Mouse (Mus musculus): ENCODE measurements around the gene Aknad1.

The Aknad1 gene

GRCm38 (mm10) chr3:108787754-108788454 is 48.4 kb downstream of the Aknad1 start:
- no peak for DNase-seq (ENCODE audit: low spot score)

DNA sequence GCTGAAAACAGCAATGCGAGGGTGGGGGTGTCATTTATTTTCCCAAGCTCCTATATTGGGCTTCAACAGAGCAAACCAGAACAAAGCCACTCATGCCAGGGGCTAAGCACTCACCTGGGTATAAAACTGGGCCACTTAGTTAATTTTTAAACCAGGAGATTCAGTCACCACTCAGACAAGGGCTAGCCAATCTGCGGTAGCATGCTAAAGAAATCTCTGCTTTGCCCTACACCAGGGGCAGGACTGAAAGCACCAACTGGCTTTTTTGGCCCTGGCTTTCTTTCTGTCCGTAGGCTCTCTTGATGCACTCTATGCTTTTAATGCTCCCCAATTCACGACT is 49.0 kb downstream of the Aknad1 start:
- no peak for DNase-seq (ENCODE audit: low spot score)

- DNase-seq (ENCODE audit: low spot score) = no peak
These were observed 49.8 kb downstream of the Aknad1 start for GRCm38 (mm10) chr3:108789299-108789698.

DNA sequence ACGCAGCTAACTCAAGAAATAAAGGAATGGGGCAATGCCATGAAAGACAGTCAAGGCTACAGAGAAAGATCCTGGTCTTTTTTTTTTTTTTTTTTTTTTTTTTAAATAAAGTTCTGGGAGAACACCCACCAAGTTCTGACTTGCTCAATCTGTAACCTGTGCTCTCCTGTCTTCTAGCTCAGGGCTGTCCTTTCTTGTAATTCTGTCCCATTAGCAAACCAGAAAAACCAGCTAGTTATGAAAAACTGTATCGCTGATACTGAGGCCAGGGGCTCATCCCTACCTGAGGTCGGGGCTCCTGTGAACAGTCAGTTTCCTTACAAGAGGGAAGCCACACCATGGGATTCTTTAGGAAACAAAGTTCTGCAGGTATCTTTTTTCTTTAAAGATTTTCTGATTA is 51.0 kb downstream of the Aknad1 start:
- no peak for DNase-seq (ENCODE audit: low spot score)

GRCm38 (mm10) chr3:108791054-108791706 is 51.7 kb downstream of the Aknad1 start:
- no peak for DNase-seq (ENCODE audit: low spot score)

DNA sequence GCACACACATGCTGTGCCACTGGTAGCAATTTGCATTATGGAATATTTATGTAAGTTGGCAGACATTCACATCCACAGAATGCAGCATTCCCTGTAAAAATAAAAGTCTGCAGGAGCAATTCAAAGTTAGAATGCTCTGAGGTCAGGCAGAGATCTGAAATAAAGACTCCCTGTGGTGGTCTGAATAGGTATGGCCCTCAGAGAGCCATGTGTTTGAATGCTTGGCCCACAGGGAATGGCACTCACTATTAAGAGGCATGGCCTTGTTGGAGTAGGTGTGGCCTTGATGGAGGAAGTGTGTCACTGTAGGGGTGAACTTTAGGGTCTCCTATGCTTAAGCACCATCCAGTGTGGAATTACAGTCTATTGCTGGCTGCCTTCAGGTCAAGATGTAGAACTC is 53.0 kb downstream of the Aknad1 start:
- no peak for DNase-seq (ENCODE audit: low spot score)

GRCm38 (mm10) chr3:108794780-108795179 is 55.3 kb downstream of the Aknad1 start:
- no peak for DNase-seq (ENCODE audit: low spot score)

DNA sequence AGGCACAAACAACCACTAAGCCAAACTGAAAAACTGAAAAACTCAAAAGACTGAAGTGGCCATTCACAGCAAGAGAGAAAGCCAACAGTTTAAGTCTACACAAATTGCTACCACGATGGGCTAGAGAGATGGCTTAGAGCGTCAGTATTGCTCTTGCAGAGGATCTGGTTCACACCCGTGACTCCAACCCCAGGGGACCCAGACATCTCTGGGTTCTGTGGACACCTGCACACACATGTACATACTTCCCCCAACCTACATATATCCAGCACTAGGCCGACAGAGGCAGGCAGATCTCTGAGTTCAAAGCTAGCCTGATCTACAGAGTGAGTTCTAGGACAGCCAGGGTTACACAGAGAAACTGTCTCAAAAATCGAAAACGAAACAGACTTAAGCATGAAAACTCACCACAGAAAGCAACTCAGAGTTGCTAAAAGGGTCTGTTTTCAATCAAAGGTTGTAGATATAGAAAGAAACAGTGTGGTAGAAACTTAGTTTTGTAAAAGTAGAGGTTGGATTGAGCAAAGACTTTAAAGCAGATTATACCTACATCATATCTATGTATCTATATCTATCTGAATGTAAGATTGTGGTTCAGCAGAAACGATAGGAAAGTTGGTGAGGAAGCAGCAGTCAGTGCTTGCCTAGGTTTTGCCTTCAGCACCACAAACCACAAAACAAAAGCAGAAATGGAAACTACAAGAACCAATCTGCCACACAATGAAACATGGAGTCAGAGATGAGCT is 56.3 kb downstream of the Aknad1 start:
- peak; percentile 18 for DNase-seq (ENCODE audit: low spot score)

GRCm38 (mm10) chr3:108796386-108796785 is 56.9 kb downstream of the Aknad1 start:
- peak; percentile 15 for DNase-seq (ENCODE audit: low spot score)

DNA sequence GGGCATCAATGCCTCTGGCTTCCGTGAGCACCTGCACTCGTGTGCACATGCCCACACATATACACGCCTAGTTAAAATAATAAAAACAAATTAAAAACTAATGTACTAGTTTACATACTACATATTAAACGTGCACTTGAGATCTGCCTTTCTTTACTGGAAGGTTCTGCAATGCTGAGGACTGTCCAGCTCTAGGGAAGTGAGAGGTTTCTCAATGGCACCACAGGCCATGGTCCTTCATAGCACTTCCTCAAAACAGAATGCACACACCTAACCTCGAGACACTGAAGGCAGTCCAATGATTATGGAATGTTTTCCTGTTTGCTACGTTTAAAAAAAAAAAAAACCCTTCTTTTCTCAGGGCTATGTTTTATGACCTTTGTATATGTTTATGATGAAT is 58.3 kb downstream of the Aknad1 start:
- peak; percentile 12 for DNase-seq (ENCODE audit: low spot score)

- DNase-seq (ENCODE audit: low spot score) = peak; percentile 12
These were observed 58.9 kb downstream of the Aknad1 start for GRCm38 (mm10) chr3:108798375-108798774.

- DNase-seq (ENCODE audit: low spot score) = no peak
These were observed 66.2 kb downstream of the Aknad1 start for GRCm38 (mm10) chr3:108805622-108806021.

GRCm38 (mm10) chr3:108810747-108811263 is 71.3 kb downstream of the Aknad1 start:
- no peak for DNase-seq (ENCODE audit: low spot score)

DNA sequence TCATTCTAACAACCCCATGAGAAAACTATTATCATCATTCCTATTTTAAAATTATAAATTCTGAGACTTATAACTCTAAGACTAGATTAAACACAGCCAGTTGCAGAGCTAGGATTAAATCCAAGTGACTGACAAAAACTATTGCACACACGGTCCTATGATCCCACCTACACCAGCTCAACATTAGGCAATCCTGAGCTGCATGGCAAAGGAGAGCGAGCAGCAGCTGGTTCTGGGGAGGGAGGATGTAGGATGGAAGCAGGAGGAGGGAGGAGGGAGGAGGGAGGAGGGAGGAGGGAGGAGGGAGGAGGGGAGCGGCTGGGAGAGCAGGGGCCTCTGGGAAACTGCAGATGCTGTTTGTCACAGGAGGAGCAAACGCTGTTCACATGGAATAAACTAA is 76.2 kb downstream of the Aknad1 start:
- DNase-seq (ENCODE audit: low spot score) = no peak

DNA sequence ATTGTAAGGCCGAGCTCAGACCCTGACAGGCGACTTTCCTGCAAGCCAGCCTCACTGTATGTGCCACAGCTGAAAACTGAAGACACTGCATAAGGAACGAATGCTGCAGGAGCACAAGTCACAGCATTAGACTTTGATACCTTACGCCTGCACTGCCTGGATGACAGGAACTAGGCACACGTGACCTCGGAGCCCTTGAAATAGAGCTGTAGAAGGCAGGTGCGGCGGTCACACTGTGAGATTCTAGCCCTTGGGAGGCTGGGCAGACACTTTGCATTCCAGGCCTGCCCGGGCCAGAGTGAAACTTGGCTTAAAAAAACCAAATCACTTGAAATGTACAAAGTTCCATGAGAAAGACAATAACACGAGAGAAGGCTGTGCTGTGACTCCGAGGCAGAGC is 91.0 kb downstream of the Aknad1 start:
- no peak for DNase-seq (ENCODE audit: low spot score)

DNA sequence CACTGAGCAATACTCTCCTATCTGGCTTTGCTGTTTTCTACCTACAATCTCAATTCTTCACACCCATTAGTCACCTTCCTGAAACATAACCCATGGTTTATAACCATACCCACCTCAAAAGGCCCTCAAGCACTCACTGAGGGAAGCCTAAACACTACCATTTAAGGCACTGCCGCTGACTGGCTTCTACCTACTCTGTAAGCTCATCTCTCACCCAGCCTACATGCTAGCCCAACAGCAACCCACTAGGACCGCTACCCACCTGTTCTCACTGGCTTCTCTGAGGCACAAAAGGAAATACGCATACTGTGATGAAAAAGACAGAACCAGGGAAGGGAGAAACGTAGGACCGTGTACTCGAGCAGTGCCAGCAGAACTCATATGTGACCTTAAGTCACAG is 92.3 kb downstream of the Aknad1 start:
- no peak for DNase-seq (ENCODE audit: low spot score)

All from testis, postnatal 10 days (tissue).